Mouse (Mus musculus) urinary bladder, postnatal 10 days (tissue): ENCODE results near the gene Doc2b.
A peak's percentile ranks its signal among the peaks of the same experiment; 100 is the strongest.

Source experiments
- DNase-seq: peaks from one replicate; pipeline ENCODE4 v3.0.0; 2022; ENCODE audit warnings: low spot score

Doc2b gene

DNA sequence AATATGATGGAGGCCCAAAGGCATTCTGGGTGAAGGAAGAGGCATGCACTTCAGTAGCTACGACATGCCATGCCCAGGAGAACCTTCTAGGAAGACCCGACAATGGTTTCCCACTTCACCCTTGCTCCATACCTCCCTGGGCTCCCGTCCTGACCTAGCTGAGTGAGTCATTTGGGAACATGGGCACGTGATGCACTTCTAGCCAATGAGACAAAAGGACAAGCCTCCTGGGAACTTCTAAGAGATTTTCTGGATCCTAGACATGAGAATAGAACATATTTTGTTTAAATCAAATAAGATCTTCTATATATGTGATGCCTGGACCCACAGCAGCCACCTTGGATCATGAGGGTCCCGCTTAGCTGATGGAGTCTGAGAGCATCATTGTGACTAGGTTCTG is 3.3 kb downstream of the Doc2b start:
- DNase-seq: no peak

GRCm38 (mm10) chr11:75785897-75786296 is 10.0 kb downstream of the Doc2b start:
- no peak for DNase-seq

DNA sequence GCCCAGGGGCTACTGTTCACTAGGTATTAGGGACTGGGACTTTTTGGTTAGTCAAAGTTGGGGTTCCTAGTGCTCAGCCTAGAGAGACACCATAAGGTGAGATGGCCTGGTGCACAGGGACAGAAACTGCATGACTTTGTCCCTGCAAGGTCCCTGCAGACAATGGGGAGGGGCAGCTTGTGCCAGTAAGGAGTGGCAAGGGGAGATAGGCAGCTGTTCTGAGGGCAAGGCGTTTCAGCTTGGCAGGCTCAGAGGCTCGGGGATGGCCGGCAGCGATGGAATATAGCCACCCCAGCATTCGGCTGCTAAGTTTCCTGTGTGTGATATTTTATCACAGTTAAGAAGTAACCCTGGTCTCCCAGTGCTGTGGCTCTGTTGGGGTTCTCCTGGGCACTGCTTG is 12.1 kb downstream of the Doc2b start:
- DNase-seq: no peak

- DNase-seq: no peak
Measured at GRCm38 (mm10) chr11:75781919-75782318, 13.9 kb downstream of the Doc2b start.

DNA sequence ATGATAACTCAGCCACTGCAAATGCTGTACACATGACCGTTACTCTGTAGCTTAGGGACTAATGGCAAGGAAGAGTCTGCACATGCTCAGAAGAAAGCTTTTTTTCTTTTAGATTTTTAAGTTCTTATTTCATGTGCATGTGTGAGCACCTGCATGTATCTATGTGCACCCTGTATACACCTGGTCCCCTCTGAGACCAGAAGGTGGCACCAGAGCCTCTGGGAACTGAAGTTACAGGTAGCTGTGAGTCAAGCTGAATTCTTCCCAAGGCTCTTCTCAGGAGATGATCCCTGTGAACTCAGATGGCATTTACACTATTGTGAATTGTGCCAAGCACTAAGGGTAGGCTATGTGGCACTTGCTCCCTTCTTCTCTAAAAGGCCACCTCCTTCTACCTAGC is 19.9 kb downstream of the Doc2b start:
- no peak for DNase-seq

DNA sequence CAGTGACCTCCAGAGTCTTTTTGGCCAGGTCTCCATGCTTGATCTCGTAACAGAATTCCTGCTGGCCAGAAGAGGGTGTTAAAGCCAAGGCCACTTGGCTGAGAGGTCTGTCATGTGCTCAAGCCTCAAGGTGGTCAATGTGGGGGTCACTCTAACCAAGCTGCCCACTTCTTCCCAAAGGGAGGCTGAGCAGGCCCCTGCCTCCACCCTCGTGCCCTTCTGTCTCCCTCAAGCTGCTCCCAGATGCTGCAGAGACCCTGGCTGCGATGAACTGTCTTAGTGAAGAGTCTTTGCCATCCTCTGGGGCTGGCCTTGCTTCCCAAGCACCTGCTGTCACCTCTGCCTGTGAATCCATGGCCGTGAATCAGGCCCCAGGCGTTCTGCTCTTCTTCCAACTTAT is 23.3 kb downstream of the Doc2b start:
- no peak for DNase-seq

- peak; percentile 49 for DNase-seq
Measured at GRCm38 (mm10) chr11:75769206-75769605, 26.6 kb downstream of the Doc2b start.

- no peak for DNase-seq
Measured at GRCm38 (mm10) chr11:75768091-75768989, 27.5 kb downstream of the Doc2b start.

- no peak for DNase-seq
Measured at GRCm38 (mm10) chr11:75767014-75767413, 28.8 kb downstream of the Doc2b start.

DNA sequence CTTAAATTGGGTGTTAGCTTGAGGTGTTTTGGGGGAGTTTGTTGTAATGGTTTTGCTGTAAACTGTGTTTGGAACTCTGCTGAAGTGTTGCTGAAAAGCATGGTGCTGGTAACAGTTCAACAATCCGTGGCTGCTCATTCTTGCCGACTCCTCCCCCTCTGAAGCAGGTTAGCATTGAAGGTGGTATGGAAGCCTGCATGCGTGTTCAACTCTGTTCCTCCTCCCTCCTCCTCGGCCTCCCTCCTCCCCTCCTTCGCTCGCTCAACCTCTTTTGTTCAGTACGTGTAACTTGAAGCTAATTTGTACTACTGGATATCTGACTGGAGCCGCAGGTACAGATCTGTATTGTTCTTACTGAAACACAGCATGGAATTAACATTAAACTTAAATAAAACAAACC is 30.7 kb downstream of the Doc2b start:
- no peak for DNase-seq

DNA sequence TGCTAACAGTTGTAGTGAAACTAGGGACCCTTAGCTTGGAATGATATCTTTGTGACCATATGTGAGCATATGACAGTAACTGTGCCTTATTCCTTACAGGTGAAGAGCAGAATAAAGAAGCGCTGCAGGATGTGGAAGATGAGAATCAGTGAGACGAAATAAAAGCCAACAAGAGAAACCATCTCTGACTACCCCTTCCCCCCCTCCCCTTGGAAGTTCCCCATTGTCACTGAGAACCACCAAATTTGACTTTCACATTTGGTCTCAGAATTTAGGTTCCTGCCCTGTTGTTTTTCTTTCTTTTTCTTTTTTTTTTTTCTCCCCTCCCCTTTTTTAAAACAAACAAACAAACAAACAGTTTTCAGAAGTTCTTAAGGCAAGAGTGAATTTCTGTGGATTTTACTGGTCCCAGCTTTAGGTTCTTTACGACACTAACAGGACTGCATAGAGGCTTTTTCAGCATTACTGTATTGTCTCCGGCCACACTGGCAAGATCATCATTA is 31.3 kb downstream of the Doc2b start:
- no peak for DNase-seq

DNA sequence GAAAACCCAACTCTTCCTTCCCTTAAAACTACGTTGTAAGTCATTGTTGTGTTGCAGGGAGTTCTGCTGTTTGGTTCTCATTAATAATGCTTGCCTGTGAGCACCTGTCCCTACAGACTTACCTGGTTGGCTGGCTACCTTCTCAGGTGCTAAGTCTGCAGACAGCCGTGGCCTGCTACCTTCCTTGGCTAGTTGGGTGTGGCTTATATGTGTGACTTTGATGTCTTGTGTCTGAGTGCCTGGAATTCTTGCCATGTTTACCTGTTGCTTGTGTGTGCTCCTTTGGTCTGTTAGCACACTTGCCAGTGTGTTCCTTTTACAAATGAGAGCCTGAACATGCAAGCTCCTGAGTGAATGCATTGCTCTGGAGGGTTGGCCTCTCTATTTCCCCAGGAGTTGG is 33.1 kb downstream of the Doc2b start:
- no peak for DNase-seq

GRCm38 (mm10) chr11:75760785-75761184 is 35.1 kb downstream of the Doc2b start:
- no peak for DNase-seq

DNA sequence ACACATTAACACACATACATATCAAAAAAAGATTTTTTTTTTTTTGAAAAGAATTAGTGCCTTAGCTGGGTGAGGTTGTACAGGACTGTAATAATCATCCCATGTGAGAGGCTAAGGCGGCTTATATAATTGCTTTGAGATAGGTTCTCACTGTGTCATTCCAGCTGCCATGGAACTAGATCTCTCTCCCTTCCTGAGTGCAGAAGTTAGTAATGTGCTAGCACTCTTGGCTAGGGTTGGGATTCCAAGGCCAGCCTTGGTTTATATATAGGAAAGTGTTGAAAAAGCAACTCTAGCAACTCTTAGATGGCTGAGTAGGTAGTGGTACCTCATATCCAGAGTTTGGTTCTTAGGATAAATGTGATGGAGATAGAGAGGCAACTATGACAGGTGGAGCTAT is 37.3 kb downstream of the Doc2b start:
- no peak for DNase-seq

GRCm38 (mm10) chr11:75756687-75757086 is 39.2 kb downstream of the Doc2b start:
- no peak for DNase-seq

- DNase-seq: no peak
Measured at GRCm38 (mm10) chr11:75751082-75751481, 44.8 kb downstream of the Doc2b start.

GRCm38 (mm10) chr11:75750537-75750936 is 45.3 kb downstream of the Doc2b start:
- DNase-seq: no peak

- no peak for DNase-seq
Measured at GRCm38 (mm10) chr11:75744761-75745160, 51.1 kb downstream of the Doc2b start.

- DNase-seq: no peak
Measured at GRCm38 (mm10) chr11:75741615-75742014, 54.2 kb downstream of the Doc2b start.

DNA sequence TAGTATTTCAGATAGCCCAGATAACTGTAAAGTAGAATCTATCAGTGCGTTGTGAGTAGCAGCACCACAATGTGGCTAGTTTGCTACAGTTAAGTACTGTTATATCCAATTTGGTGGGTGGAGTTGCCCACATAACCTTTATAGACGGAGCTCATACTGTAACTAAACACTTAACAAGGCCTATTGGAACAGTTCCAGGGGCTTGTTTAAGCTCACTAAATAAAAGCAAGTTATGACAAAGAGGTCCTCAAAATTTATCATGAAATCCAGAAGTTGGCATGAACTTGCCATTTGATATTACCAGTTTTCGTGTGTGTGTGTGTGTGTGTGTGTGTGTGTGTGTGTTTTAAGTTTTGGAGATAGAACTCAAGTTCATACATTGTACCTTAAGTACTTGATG is 55.6 kb downstream of the Doc2b start:
- no peak for DNase-seq

DNA sequence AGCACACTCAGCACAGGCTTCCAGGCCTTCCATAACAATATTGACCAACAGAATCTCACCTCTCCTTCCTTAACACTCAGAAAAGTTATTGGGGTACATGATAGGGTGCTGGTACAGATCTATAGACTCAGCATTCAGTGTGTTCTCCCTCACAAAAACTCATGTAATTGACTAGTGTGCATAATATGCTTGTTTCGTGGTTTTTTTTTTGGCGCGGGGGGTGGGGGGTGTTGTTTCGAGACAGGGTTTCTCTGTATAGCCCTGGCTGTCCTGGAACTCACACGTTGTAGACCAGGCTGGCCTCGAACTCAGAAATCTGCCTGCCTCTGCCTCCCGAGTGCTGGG is 57.4 kb downstream of the Doc2b start:
- no peak for DNase-seq

DNA sequence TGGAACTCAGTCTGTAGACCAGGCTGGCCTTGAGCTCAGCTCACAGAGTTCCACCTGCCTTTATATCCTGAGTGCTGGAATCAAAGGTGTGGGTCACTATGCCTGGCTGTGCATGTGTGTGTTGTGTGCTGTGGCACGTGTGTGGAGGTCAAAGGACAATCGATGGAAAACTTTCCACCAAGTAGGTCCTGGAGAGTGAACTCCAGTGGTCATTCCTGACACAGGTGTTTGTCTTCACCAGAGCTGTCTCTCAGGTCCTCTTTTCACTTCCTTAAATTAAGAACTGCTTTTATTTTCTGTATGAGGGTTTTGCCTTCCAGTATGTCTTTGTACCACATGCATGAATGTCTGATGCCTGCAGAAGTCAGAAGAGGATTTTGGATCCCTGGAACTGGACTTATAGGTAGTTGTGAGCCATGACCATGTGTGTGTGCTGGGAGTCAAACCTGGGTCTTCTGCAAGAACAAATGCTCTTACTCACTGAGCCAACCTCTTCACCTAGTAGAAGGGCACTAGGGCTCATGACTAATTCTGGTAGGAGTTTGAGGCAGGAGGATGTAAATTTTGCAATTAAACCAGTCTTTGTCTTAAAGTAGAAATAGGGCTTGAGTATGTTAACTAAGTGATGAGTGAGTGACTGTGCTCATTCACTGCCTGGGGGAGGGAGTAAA is 57.9 kb downstream of the Doc2b start:
- no peak for DNase-seq

DNA sequence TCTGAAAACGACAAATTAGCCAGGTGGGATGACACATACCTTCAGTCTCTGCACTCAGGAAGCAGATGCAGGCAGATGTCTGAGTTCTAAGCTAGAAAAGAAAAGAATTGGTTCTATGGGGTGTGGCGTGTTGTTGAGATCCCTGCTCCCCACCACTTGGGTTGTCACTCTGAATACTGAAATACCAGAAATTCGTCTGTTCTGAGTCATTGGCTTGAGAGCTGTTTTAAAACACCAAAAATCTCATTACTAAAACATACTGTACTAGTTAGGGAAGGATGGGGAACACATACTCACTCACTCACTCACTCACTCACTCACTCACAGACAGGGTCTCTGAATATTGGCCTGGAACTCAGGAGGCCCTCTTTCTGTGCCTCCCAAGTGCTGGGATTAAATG is 58.9 kb downstream of the Doc2b start:
- no peak for DNase-seq
